Mouse (Mus musculus) MEL (cell line): ENCODE results near the gene Cdkn1a.

ENCODE experiments used
- GATA1 ChIP-seq: IDR thresholded peaks from 2 replicates; pipeline ENCODE4 v1.6.1; 2011; ENCODE audit warnings: low read depth, low read length, improper control_type of control experiment
- MAZ ChIP-seq: IDR thresholded peaks from 2 replicates; pipeline ENCODE4 v1.6.1; 2012; ENCODE audit warnings: low read depth, mild to moderate bottlenecking, inconsistent platforms, low read length, improper control_type of control experiment
- POLR2A ChIP-seq, 2 experiments: IDR thresholded peaks; 2 replicates each; pipeline ENCODE4 v1.6.1; 2011 to 2012; ENCODE audit warnings: low read length in 2 of 2, mild to moderate bottlenecking in 2 of 2, control low read depth in 1 of 2, improper control_type of control experiment in 1 of 2, low read depth in 1 of 2, moderate library complexity in 1 of 2; ENCODE audit not compliant: control insufficient read depth in 1 of 2, insufficient read depth in 1 of 2, poor library complexity in 1 of 2
- SIN3A ChIP-seq: IDR thresholded peaks from 2 replicates; pipeline ENCODE4 v1.6.1; 2012; ENCODE audit warnings: low read length, improper control_type of control experiment, inconsistent platforms
- TBP ChIP-seq: IDR thresholded peaks from 2 replicates; pipeline ENCODE4 v1.8.0; 2011; ENCODE audit warnings: low read depth, low read length, improper control_type of control experiment
- USF2 ChIP-seq, 2 experiments: IDR thresholded peaks; 2 replicates each; pipeline ENCODE4 v1.6.1; 2011 to 2012; ENCODE audit warnings: improper control_type of control experiment in 2 of 2, low read length in 2 of 2, borderline replicate concordance in 1 of 2, inconsistent platforms in 1 of 2, low read depth in 1 of 2, mild to moderate bottlenecking in 1 of 2; ENCODE audit not compliant: insufficient read depth in 1 of 2

DNA sequence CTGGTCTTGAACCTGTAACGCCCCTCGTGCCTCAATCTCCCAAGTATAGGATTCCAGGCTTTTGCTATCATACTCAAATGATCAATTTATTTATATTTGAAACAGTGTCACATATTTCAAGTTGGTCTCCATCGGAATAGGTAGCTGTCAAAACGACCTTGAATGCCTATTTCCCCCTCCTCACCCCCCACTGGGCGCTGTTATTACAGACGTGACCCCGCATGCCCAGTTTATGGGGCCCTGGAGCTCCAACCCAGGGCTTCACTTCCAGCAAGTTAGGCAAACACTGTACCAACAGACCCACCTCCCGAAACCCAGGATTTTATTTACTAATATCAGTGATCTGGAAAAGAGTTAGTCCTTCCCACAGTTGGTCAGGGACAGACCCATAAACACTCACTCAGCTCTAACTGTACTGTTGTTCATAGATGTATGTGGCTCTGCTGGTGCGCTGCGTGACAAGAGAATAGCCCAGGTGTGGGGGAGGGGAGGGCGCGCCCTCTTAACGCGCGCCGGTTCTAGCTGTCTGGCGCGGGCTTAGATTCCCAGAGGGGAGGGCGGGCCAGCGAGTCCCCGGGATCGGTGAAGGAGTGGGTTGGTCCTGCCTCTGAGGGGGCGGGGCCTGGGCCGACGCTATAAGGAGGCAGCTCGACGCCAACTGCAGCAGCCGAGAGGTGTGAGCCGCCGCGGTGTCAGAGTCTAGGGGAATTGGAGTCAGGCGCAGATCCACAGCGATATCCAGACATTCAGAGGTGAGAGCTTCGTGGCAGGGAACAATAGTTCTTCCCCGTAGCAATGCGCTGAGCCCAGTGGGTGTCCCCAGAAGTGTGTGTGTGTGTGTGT, 2.6 kb downstream of the Cdkn1a start:
- peak; percentile 96 to 99 for TF ChIP-seq POLR2A (IDR thresholded peaks at IDR 0.05; ENCODE audit: control insufficient read depth in 1 of 2, insufficient read depth in 1 of 2, low read depth in 1 of 2, low read length in 2 of 2, poor library complexity in 1 of 2)
- TF ChIP-seq GATA1, result no peak
- peak; percentile 10; the same call in 1 of the 2 replicates for TF ChIP-seq SIN3A
- TF ChIP-seq MAZ, result peak; percentile 68; the same call in 1 of the 2 replicates
- peak; percentile 96 for TF ChIP-seq TBP
- no peak for TF ChIP-seq USF2 (IDR thresholded peaks at IDR 0.05; ENCODE audit: borderline replicate concordance in 1 of 2, insufficient read depth in 1 of 2, low read depth in 1 of 2, low read length in 2 of 2)
